Mouse (Mus musculus): ENCODE measurements at regions not wholly inside any gene's neighbourhood (a gene's known extent, or its start where the extent isn't known, plus 50 kb on each side); places are given as distances from the start of the nearest gene placed in this dataset.

DNA sequence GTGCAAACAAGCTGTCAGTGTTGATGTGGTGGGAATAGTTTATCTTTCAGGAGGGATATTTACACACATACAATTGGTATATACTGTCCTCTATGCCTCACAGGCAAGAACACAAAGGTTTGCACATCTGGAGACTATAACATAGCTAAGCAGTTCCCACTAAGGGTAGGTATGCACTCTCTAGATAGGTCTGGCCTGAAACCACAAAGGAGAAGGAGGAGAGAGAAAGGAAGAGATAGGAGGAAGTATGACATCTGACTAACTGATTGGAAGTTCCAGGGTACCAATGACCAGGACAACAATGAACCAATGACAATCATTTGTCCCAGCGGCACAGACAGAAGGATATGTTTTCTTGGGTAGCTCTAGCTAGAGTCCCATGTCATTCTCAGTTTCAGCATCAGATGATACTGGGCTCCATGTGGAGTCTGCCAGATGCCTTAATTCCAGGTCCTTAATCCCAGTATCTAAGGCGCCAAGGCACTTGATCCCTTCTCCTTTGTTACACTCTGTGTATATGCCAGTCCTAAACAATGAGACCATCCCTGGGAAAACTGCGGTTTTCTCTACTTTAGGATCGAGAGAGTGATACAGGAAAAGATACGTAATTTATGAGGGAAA, 168.5 kb downstream of the Cd83 start:
- ChIA-PET POLR2A (no interaction called here), CTCF (interaction anchor here in 1 of 4 experiments (1.0 kb wide), 1 partner anchor 358 kb away, joined by 4 read pairs; no protein-coding TSS in a partner anchor)

GRCm38 (mm10) chr13:43954714-43955393, 170.3 kb downstream of the Cd83 start:
- ChIA-PET CTCF (no interaction called here), POLR2A (no interaction called here)

- CTCF ChIA-PET = no interaction called here
- POLR2A ChIA-PET = no interaction called here
These were observed 172.5 kb downstream of the Cd83 start for GRCm38 (mm10) chr13:43957046-43957445.

DNA sequence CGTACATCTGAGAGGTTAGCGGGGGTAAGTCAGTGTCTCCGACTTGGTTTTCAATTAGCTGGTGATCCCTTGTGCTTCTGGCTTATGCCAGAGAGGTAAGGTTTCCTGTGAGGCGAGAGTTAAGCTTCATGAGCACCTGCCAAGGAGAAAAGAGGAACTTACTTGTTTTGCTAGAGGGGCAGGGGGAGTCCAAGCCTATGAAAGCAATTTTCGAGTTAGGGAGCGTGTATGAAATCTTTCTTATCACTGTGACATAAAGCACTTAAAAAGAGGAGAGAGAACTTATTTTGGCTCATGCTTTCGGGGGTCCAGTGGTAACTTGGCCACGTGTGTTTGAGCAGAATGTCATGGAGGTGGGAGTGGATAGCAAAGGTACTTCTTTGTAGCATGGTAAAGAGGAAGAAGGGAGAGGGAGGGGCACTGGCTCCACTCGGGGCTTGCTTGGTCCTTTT, 174.6 kb downstream of the Cd83 start:
- ChIA-PET CTCF (no interaction called here), POLR2A (no interaction called here)

DNA sequence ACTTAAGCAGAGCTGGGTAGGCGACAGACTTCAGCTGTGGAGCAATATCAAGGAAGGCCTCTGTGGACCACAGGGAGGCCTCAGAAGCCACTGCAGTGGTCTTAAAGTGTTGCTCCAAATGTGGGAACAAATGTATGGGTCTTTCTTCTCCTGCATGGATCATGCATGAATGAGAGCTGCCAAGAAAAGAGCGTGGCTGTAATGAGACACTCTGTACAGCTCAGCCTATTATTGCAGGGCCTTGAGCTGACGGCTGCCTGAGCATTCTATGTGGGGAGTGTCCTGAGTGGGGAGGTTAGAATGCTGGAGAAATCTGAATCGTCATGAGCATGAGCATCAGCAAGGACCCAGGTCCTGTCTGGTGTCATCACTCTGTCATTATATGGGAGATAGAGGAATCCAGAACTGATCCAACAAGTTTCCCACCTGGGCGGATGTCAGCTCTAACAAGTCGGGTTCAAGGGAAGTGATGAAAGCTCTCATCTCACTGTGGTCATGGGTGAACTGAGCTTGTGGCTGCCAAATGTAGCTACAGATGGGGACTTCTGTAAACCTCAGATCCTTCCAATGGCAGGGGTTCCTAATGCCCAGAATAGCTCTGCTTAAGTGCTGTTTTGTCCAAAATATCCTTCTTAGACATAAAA, 176.6 kb downstream of the Cd83 start:
- ChIA-PET CTCF (no interaction called here), POLR2A (interaction anchor here in 1 of 4 experiments (0.5 to 1.5 kb wide), 3 partner anchors 13 to 549 kb away, joined by 3 to 4 read pairs (median 3); no protein-coding TSS in a partner anchor)

DNA sequence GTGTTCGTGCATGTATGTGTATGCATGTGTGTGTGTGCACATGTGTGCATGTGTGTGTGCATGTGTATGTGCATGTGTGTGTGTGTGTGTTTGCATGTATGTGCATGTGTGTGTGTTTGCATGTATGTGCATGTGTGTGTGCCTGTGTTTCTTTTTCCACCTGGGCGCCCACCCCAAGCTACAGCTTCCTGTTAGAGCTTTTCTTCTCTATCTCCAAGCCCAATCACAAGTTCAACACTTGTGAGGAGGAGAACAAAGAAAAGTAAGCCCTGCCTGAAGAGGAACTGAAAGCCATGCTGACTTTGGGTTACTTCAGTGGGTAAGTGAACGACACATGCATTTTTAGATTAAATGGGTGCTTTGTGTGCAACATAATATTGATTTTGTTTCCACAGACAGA, 177.4 kb downstream of the Cd83 start:
- POLR2A ChIA-PET = interaction anchor here in 1 of 4 experiments (0.6 to 1.5 kb wide), 2 partner anchors 14 to 44 kb away, joined by 3 read pairs; no protein-coding TSS in a partner anchor
- CTCF ChIA-PET = no interaction called here

DNA sequence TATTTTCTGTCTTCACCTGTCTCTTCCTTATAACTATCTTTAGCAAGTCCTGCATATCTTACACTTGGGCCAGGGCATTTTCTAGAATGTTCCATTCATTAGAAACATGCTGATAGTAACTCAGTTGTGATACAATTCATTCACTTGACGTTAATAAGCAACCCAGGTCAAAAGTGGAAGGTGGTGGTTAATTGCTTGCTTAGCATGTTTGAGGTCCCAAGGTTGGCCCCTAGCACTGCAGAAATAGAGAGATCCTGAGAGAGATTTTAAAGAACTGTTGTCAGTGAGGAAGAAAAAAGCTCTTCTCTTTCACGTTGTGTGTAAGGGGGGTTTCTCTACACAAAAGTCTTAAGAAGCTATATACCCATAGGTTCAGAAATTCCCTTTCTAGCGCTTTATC, 178.7 kb downstream of the Cd83 start:
- POLR2A ChIA-PET = no interaction called here
- CTCF ChIA-PET = no interaction called here

GRCm38 (mm10) chr13:43965256-43965905, 180.8 kb downstream of the Cd83 start:
- POLR2A ChIA-PET = no interaction called here
- CTCF ChIA-PET = no interaction called here

- ChIA-PET POLR2A (no interaction called here), CTCF (no interaction called here)
These were observed 182.9 kb downstream of the Cd83 start for GRCm38 (mm10) chr13:43967516-43967915.

DNA sequence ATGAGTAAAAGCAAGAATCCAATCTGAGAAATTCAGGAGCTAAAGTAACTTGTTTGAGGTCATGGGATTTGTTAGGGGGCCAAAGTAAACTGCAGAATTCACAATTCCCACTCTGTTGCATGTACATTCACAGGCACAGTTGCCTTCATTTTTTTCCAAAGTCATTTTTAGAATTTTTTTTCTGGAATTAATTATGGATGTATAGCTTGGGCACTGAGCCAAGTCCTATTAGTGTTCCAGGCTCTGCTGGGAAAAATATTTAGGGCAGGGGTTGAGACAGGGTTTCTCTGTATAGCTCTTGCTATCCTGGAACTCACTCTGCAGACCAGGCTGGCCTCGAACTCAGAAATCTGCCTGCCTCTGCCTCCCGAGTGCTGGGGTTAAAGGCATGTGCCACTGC, 188.3 kb downstream of the Cd83 start:
- CTCF ChIA-PET = interaction anchor here in 2 of 4 experiments (0.6 kb wide), 2 partner anchors 135 to 789 kb away, joined by 4 to 6 read pairs; no protein-coding TSS in a partner anchor
- POLR2A ChIA-PET = no interaction called here

DNA sequence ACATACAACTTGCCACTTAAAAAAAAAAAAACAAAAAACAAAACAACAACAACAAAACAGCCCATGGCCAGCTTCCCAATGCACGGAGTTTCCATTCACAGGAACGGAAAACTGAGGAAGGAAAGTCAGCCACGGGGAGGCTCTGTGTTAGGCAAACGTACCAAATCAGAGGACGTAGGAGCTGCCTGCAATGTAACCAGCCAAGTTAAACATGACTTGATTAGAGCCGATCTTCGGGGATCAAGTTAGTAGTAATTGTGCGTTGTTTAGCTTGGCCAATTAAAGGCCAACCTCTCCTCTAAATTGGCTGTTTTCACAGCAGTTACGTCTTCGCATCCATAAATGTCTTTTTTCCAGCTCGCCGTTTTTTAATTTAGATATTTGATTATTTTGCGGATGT, 190.7 kb downstream of the Cd83 start:
- ChIA-PET POLR2A (interaction anchor here in 3 of 4 experiments (0.7 to 1.2 kb wide), 3 partner anchors 14 to 164 kb away, joined by 3 to 4 read pairs (median 3); no protein-coding TSS in a partner anchor), CTCF (no interaction called here)

- POLR2A ChIA-PET = interaction anchor here in 2 of 4 experiments (1.1 to 1.2 kb wide), 2 partner anchors 13 to 43 kb away, joined by 3 read pairs; no protein-coding TSS in a partner anchor
- CTCF ChIA-PET = interaction anchor here in 1 of 4 experiments (0.6 kb wide), 1 partner anchor 1564 kb away, joined by 3 read pairs; no protein-coding TSS in a partner anchor
These were observed 191.2 kb downstream of the Cd83 start for GRCm38 (mm10) chr13:43975801-43976200.

DNA sequence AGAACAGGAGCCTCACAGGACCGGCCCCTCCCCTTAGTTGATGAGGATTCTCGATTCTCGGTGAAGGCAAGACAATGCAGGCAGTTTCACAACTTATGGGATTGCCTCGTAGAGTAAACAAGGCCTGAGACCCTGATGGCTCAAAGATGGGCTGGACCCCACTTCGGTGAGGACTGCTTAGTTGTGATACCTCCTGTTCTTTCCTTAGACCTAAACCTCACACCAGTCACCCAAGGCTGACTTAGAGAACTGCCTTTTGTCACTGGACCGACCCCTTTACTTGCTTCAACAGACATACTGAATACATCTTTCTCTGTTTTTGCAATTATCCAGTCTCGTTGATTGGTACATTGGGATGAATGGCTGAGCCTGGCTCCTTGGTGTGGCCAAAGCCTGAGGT, 192.1 kb downstream of the Cd83 start:
- CTCF ChIA-PET = interaction anchor here in 1 of 4 experiments (0.5 kb wide), 1 partner anchor 30 kb away, joined by 3 read pairs; no protein-coding TSS in a partner anchor
- POLR2A ChIA-PET = no interaction called here

DNA sequence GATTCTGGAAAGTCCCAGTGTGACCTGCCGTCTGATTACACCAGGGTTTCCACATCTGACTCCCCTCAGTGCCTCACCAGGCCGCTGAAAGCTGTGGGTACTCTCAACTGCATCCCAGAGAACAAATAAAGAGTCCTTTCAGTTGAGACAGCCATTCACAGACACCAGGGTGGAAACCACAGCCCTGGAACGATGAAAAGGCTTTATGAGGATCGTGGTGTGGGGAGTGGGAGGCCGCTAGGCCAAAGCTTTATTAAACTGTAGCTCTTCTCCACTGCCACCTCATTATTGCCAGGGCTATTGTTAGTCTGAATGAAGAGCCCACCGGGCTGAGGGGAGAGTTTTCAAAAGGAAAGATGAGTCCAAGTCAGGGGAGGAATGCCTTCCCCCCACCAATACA, 202.8 kb downstream of the Cd83 start:
- ChIA-PET POLR2A (no interaction called here), CTCF (interaction anchor here in 1 of 4 experiments (0.7 kb wide), 1 partner anchor 19 kb away, joined by 5 read pairs; no protein-coding TSS in a partner anchor)

GRCm38 (mm10) chr13:43988421-43988820, 203.8 kb downstream of the Cd83 start:
- CTCF ChIA-PET = interaction anchor here in 1 of 4 experiments (0.6 kb wide), 1 partner anchor 93 kb away, joined by 4 read pairs; no protein-coding TSS in a partner anchor
- POLR2A ChIA-PET = no interaction called here

- ChIA-PET CTCF (interaction anchor here in 1 of 4 experiments (0.7 kb wide), 1 partner anchor 28 kb away, joined by 3 read pairs; no protein-coding TSS in a partner anchor), POLR2A (no interaction called here)
These were observed 205.9 kb downstream of the Cd83 start for GRCm38 (mm10) chr13:43990281-43991101.

DNA sequence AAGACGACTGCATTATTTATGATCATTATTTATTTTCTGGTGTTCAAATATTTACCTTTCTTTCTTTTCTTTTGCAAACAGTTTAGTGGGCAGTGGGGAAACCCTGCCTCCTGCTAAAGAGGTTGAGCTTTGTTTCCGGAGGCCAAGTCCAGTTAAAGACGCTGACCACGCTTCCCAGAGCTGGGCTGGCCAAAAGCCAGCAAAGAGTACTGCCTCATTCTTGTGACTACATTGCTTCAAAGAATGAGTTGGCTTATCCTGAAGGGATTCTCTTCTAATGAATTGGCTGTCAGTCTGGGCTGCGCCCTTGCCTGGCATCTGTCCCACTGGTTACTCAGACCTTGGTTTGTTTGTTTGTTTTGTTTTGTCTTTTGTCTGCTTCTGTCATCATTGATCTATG, 207.2 kb downstream of the Cd83 start:
- POLR2A ChIA-PET = no interaction called here
- CTCF ChIA-PET = interaction anchor here in 1 of 4 experiments (0.7 kb wide), 1 partner anchor 1500 kb away, joined by 3 read pairs; no protein-coding TSS in a partner anchor

DNA sequence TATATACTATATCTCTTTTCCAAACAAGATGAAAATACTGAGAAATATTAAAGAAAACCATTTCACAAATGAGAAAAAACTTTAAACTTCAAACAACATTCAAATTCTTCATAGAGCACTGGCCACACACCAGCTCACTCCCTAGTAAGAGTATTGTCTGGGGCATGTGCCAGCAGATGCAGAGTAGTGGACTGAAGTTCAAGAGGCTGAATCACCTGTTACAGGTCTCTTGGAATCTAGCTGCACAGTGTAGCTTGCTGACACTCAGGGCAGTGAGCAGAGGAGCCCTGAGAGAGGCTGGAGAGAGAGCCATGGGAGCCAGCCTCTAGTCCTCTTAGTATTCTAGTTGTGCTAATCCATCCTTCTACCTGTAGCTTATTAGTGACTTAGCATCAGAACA, 208.4 kb downstream of the Cd83 start:
- POLR2A ChIA-PET = interaction anchor here in 1 of 4 experiments (1.0 kb wide), 1 partner anchor 25 kb away, joined by 3 read pairs; no protein-coding TSS in a partner anchor
- CTCF ChIA-PET = no interaction called here

DNA sequence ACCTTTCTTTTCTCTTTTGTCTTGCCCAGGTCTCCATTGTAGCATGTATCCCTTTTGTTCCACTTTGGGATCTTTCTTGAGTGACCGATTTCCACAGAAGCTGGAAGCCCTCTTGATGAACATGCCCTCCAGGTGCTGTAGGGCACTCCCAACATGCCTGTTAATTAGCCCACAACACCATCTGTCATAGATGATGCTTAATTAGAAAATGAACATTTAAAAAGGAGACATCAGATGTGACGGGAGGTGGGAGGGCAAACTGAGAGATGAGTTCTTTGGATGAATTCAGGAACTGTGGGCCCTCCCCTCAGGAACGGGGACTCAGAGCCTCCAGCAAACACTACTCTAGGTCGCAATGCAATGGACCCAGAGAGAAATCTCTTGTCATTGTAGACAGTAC, 209.8 kb downstream of the Cd83 start:
- ChIA-PET POLR2A (interaction anchor here in 1 of 4 experiments (0.5 kb wide), 1 partner anchor 413 kb away, joined by 3 read pairs; no protein-coding TSS in a partner anchor), CTCF (no interaction called here)
